Mouse (Mus musculus): ENCODE measurements at regions not wholly inside any gene's neighbourhood (a gene's known extent, or its start where the extent isn't known, plus 50 kb on each side); places are given as distances from the start of the nearest gene placed in this dataset.
A peak's percentile ranks its signal among the peaks of the same experiment; 100 is the strongest.

DNA sequence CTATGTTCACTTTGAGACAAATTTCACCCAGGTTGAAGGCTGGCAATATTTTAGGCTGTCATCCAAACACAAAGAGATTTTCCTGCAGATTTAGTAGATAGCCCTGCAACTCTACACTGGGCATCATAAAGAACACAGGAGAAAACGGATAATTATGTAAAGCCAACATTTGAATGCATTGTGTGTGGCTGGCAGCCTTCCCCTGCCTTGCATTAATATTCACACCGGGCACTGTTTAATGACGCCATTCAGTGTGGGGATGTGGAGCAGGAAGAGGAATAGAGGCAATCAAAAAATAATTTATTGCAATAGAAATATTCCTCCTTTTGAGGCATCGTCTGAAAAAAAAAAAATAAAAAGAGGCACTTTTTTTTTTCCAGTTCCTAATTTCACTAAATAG is 105.7 kb downstream of the Samd5 start:
- no peak for DNase-seq

DNA sequence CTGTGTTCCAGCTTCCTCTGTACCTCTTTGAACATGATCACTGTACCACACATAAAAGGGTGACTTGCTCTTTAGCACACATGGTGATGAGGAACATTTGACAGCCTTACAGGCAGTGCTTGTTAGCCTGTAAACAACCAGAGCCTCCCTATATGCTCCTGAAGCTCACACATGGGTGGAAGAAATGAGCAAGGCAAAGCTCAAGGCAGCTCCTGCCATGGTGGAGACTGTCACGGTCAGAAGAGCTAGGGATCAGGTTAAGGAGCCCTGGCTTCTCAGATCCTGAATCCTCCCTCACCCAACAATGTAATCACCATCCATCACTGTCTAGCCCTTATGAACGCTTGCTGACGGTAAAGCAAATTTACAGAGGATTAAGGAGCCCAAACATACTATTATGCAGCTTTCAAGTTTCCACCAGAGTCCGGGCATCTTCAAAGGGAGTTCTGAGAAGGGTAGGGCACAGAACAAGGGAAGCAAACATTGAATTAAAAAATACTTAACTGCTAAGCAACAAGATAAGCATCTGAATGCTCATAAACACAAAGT is 117.4 kb downstream of the Samd5 start:
- DNase-seq: no peak

DNA sequence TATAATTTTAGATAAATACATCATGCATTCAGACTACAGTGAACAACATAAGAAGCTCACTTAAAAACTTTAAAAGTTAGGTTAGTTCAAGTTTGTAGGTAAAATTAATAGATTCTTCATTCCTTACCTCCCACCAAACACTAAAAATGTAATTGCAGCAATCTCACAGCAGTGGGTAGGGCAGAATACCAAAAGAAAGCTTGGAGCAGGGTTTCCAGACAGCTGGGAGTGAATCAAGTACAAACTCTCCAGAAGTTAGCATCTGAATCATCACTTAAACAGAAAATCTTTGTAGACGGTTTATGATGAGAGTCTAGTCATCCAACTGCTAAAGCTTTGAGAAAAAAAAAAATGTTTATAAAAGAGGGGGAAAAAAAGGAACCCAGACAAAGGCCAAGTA is 117.9 kb downstream of the Samd5 start:
- no peak for DNase-seq

DNA sequence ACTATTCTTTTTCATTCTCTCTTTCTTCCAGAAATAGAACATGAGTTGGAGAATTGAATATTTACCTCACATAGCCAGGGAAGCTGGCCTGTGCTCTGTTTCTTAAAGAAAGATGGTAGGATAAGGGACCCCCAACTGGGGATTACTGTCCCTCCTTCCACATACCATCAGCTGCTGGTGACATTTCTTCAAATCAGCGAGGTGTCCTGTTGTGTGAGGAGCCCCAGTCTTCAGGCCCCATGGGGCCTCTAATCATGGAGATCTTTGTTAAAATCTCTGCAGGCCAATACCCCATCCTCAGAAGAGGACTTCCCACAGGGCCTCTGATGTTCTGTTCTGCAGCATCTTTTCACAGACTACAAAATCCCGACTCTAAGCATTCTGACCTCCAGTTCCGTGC is 121.1 kb downstream of the Samd5 start:
- no peak for DNase-seq

GRCm38 (mm10) chr10:9549913-9550709 is 124.9 kb downstream of the Samd5 start:
- no peak for DNase-seq

DNA sequence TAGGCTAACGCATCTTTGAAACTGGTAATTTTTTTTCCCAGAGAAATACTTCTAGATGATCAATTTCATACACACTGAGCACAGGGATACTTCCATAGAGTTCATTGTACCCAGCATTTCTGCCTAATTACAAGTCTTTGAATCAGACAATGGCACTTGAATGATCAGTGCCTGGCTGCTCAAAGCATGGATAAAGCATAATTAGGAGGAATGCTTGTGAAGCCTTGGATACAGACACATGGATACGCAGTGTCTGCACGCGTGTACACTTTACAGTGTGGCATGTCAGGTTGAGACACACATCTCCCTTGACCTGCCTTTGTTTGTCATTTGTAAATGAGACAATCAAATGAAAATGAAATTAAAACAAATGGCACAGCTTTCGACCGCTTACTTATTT is 129.2 kb downstream of the Samd5 start:
- DNase-seq: no peak

DNA sequence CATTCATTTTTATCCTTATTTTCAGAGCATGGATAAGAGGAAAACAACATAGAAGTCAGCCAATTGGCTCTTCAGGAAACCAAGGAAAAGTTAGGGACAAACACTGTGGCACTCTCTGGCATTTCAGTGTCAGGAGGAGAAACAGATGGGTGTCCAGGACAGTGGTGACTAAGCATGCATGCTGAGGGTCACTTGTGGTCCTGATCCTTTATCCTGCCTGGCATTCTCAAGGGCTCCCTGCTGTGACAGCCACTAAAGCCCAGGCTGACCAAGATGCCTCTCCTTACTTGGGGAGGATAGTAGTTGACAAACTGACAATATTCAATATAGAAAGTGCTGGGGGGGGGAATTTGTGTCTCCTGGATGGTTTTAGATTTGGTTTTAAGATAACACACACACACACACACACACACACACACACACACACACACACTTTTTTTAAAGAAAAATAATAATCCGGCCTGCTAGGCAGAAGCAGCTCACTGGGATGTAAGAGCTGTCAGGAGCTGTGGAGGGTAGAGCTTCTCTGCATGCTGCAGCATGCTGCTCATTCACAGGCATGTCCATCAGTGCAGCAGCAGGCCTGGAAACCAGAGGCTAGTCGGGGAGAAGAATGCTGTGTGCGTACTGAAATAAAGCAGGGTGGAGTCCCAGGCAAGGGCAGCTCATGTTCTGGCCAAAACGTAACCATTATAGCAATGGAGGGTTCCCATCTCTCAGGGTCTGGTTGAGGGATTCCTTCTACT is 130.8 kb downstream of the Samd5 start:
- DNase-seq: peak; percentile 5 to 28

DNA sequence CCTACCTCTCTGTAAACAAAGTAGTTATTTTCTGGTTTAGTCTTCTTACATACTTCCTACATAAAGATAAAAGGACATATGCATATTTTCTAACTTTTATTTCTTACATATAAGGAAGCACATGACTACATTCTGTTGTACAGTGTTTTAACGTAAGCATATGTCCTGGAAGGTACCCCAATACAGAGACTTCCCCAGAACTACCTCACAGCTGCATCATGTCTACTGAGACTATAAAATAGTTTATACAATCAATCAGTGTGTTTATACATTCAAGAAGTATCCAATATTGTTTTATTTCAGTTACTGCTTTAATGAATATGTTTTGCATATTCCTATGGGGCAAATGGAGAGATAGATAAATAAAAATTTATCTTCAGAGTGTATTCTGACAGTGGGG is 133.4 kb downstream of the Samd5 start:
- DNase-seq: no peak

DNA sequence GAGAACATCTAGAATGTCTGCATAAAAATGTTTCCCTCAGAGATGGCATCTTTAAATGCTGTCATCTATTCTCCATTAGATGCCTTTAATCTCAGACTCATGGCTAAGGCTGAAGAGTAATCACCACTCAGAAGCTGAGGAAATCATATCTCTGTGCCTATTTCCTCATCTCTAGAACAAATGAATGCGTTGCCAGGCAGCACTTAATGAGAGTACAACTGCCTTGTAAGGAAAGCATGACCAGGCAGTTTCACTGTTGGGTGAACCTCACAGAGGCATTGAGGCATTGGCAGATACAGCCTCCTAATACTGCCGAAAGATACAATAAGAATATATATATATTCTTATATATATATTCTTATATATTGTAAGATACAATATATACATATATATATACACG is 137.3 kb downstream of the Samd5 start:
- DNase-seq: no peak

- DNase-seq: no peak
Measured at GRCm38 (mm10) chr10:9534552-9534951, 140.5 kb downstream of the Samd5 start.

- no peak for DNase-seq
Measured at GRCm38 (mm10) chr10:9533283-9533682, 141.7 kb downstream of the Samd5 start.

DNA sequence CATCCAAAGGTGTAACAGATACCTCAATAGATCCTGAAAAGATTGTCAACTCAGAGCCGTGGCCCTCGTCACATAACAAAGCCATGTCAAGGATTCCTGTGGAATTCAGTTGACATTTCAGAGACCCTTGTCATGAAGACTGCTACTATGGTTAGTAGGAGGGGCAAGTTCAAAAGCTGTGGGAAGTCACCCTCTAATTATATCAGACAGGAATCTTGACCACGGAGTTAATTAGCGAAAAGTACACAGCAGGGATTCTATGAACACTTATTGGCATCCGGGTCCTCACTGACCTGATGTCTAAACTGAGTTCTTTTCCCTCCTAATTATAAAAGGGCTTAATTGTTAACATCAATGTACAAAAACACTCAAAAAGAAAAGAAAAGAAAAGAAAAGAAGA is 143.1 kb downstream of the Samd5 start:
- DNase-seq: no peak

DNA sequence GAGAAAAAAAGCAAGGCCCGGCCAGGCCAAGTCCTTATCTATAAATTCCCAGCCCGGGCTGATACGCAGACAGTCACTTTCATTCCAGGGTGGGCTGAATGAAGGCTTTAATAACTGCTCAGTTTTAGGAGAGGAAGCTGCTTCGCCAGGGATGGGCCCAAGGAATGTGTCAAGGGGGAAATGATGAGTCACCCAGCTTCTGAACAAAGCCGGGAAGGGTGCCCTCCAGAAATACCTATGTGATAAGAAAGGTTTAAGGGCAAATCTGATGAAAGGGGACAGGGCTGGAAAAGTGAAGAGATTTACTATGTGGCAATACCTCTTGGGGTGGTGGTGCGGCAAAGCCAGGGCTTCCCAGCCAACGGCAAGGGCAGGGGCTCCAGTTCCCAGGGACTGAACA is 145.6 kb downstream of the Samd5 start:
- DNase-seq: peak in 1 of 2 experiments; percentile 7

GRCm38 (mm10) chr10:9528066-9528465 is 146.9 kb downstream of the Samd5 start:
- DNase-seq: no peak

DNA sequence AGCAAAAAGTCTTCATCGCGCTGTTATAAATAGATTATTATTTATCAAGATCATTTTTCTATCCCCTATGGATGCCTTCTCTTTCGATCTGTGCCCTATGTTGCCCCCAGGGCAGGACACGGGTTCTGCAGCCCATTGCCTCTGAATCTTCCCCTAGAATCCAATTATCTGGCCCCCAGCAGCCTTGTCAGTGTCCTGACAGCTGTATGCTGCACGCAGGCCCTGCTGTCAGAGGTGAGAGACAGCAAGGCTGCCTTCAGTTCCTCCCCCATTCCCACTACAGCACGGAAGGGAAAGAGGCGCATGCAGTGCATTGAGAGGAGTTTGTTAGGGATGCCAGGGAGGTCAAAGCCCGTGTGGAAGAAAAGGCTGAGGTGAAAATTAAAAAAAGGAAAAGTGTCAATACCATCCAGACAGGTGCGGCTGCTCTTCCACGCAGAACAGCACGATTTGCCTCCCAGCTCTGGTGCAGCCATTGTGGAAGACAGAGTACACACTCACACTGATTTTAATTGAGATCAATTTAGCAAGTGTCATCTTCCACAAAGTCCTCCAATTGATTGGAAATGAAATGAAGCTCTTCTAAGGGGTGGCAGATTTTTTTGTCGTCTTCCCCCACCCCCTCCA is 165.1 kb downstream of the Samd5 start:
- no peak for DNase-seq

GRCm38 (mm10) chr10:9509092-9509671 is 165.8 kb downstream of the Samd5 start:
- DNase-seq: no peak

- peak in 1 of 2 experiments; percentile 2 for DNase-seq
Measured at GRCm38 (mm10) chr10:9503569-9504493, 171.2 kb downstream of the Samd5 start.

GRCm38 (mm10) chr10:9498550-9498949 is 176.5 kb downstream of the Samd5 start:
- DNase-seq: no peak

GRCm38 (mm10) chr10:9497021-9497420 is 178.0 kb downstream of the Samd5 start:
- peak in 1 of 2 experiments; percentile 2 for DNase-seq

- DNase-seq: no peak
Measured at GRCm38 (mm10) chr10:9495143-9495651, 179.8 kb downstream of the Samd5 start.

DNA sequence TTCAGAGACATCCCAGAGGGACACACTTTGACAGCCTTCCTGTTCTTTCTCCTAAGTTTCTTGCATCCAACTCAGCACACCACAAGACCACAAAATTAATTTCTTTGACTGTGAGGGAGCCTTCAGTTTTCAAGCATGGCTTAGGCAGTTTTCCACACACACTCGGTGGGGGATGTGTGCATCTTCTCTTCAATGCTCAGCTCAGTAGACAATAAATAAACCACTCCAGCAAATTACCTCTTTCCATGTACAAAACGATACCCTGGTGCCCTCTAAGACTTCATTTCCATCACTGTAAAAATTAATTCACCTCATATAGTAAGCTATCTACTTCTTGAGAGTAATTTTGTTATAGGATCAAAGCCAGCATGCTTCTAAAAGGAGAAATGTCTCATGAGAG is 184.6 kb downstream of the Samd5 start:
- DNase-seq: no peak

Data from adrenal gland, postnatal 36 days (tissue).